Mouse (Mus musculus) gastrocnemius, postnatal 4 days (tissue): ENCODE measurements around the gene Telo2. TPM values are rescaled to one million over a fixed set of nuclear protein-coding genes. Genes with fewer than 3 reads are reported as not detected.

Source experiments
- DNase-seq, 2 experiments: peaks; one replicate each; pipeline ENCODE4 v3.0.0; 2021 to 2022; ENCODE audit warnings: low spot score in 2 of 2, mixed read lengths in 2 of 2
- total RNA-seq, 2 experiments: library from RNA; stranded (reverse); gene quantifications; 2 replicates each; pipeline ENCODE4 v1.2.3; 2021

Telo2 gene
- total RNA-seq, 2 experiments from 2014 or later: 23.5 to 27.8 TPM

GRCm38 (mm10) chr17:25057041-25057440 lies 58.7 kb downstream of the Telo2 start:
- no peak for DNase-seq

GRCm38 (mm10) chr17:25053274-25053673 lies 62.5 kb downstream of the Telo2 start:
- DNase-seq: no peak

Other genes starting within 250 kb of the Telo2 start
- gene Igfals, start 250.0 kb downstream of the Telo2 start, total RNA-seq: 1 to 10 TPM; 3.1 to 6.4 TPM
- 10 to 100 TPM; 19.2 to 21.4 TPM for gene Nubp2, start 229.6 kb downstream of the Telo2 start, total RNA-seq
- 10 to 100 TPM; 29.0 to 32.3 TPM for gene Spsb3, start 229.3 kb downstream of the Telo2 start, total RNA-seq
- gene Eme2, start 220.9 kb downstream of the Telo2 start, total RNA-seq: 10 to 100 TPM; 27.8 to 28.0 TPM
- gene Mrps34, start 220.9 kb downstream of the Telo2 start, total RNA-seq: 10 to 100 TPM; 93.0 to 94.7 TPM
- gene Nme3, start 219.5 kb downstream of the Telo2 start, total RNA-seq: 10 to 100 TPM; 10.3 to 14.5 TPM
- gene Mapk8ip3, start 179.0 kb downstream of the Telo2 start, total RNA-seq: 10 to 100 TPM; 50.0 to 51.1 TPM
- 10 to 100 TPM; 41.7 to 44.3 TPM for gene Jpt2, start 155.3 kb downstream of the Telo2 start, total RNA-seq
- 10 to 100 TPM; 13.9 to 14.9 TPM for gene Cramp1l, start 100.2 kb downstream of the Telo2 start, total RNA-seq
- 10 to 100 TPM in 1 of 2 experiments, 1 to 10 TPM in 1; 9.0 to 10.1 TPM for gene Ift140, start 99.9 kb downstream of the Telo2 start, total RNA-seq
- 10 to 100 TPM; 14.6 to 19.9 TPM for gene Tmem204, start 32.4 kb downstream of the Telo2 start, total RNA-seq
- gene Ptx4, start 4.8 kb upstream of the Telo2 start, total RNA-seq: 10 to 100 TPM in 1 of 2 experiments, 1 to 10 TPM in 1; 6.0 to 12.6 TPM
- 10 to 100 TPM; 23.0 to 25.0 TPM for gene Clcn7, start 17.4 kb upstream of the Telo2 start, total RNA-seq
- under 1 TPM; 0.15 to 0.21 TPM for gene Ccdc154, start 46.5 kb upstream of the Telo2 start, total RNA-seq
- gene Gm38655, start 59.5 kb upstream of the Telo2 start, total RNA-seq: not detected
- gene BC003965, start 68.6 kb upstream of the Telo2 start, total RNA-seq: 10 to 100 TPM; 12.5 to 12.9 TPM
- gene Unkl, start 72.4 kb upstream of the Telo2 start, total RNA-seq: 10 to 100 TPM in 1 of 2 experiments, 1 to 10 TPM in 1; 9.5 to 12.6 TPM
- 10 to 100 TPM; 14.9 to 16.2 TPM for gene Gnptg, start 124.2 kb upstream of the Telo2 start, total RNA-seq
- 10 to 100 TPM; 25.5 to 26.4 TPM for gene Tsr3, start 124.2 kb upstream of the Telo2 start, total RNA-seq
- under 1 TPM in 1 of 2 experiments, not detected in 1; 0.54 TPM for gene Baiap3, start 140.4 kb upstream of the Telo2 start, total RNA-seq
- 100 to 1,000 TPM; 178 to 203 TPM for gene Ube2i, start 158.7 kb upstream of the Telo2 start, total RNA-seq
- 10 to 100 TPM; 18.4 to 21.5 TPM for gene Prss34, start 182.4 kb upstream of the Telo2 start, total RNA-seq
- gene Prss28, start 192.7 kb upstream of the Telo2 start, total RNA-seq: not detected
- not detected for gene Prss29, start 202.7 kb upstream of the Telo2 start, total RNA-seq
- 10 to 100 TPM; 34.5 to 40.2 TPM for gene Tpsab1, start 229.6 kb upstream of the Telo2 start, total RNA-seq